Mouse (Mus musculus): ENCODE data around the gene Golph3l. TPM values are rescaled to one million over a fixed set of nuclear protein-coding genes. Genes with fewer than 3 reads are reported as not detected.

The Golph3l gene
- polyA plus RNA-seq, 1 experiment = 11.8 TPM

DNA sequence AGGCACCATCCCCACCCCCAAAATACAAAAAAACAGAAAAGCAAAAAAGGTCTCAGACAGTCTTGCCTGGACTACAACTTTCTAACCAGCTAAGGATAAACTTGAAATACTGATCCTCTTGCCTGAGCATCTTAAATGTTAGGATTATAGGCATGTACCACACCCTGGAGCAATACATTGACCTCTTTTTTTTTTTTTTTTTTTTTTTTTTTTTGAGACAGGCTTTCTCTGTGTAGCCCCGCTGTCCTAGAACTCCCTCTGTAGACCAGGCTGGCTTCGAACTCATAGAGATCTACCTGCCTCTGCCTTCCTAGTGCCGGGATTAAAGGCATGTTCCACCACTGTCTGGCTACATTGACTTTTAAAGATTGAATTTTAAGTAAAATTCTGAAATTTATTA is 28.0 kb upstream of the Golph3l start:
- Histone ChIP-seq H3K4me1 (ENCODE audit: control insufficient read depth, insufficient read depth, low read length) (no peaks in the 10 kb centered on the region), H3K4me3 (replicated peaks; ENCODE audit: control insufficient read depth, low read depth, low read length) (no peak overlapping the region), H3K27ac (ENCODE audit: control insufficient read depth, insufficient read depth, low read depth, low read length, poor library complexity) (no peak overlapping the region)
- TF ChIP-seq CTCF (IDR thresholded peaks at IDR 0.05; ENCODE audit: control insufficient read depth, insufficient read depth, low read length) (no peak), POLR2A (IDR thresholded peaks at IDR 0.05; ENCODE audit: borderline replicate concordance, control insufficient read depth, low read depth, low read length) (no peak)
- WGBS = 87% methylated on average over 3 of the region's 3 CpGs

DNA sequence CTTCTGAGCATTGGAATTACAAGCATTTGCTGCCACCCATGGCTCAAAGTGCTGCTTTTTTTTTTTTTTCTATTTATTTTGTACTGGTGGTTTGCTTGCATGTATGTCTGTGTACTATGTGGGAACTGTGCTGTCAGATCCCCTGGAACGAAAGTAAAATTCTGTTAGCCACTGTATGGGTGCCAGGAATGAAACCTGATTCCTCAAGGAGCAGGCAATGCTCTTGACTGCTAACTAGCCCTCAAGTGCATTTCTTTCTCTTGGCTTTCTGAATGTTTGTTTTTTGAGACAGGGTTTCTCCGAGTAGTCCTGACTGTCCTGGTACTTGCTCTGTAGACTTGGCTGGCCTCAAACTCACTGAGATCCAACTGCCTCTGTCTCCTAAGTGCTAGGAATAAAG is 26.9 kb upstream of the Golph3l start:
- H3K4me3 ChIP-seq (replicated peaks; ENCODE audit: control insufficient read depth, low read depth, low read length) = no peak overlapping the region
- H3K27ac ChIP-seq (ENCODE audit: control insufficient read depth, insufficient read depth, low read depth, low read length, poor library complexity) = no peak overlapping the region
- TF ChIP-seq POLR2A (IDR thresholded peaks at IDR 0.05; ENCODE audit: borderline replicate concordance, control insufficient read depth, low read depth, low read length) (no peak), CTCF (IDR thresholded peaks at IDR 0.05; ENCODE audit: control insufficient read depth, insufficient read depth, low read length) (no peak)
- H3K4me1 ChIP-seq (ENCODE audit: control insufficient read depth, insufficient read depth, low read length) = no peaks in the 10 kb centered on the region
- WGBS = 85% methylated on average over 2 of the region's 2 CpGs

DNA sequence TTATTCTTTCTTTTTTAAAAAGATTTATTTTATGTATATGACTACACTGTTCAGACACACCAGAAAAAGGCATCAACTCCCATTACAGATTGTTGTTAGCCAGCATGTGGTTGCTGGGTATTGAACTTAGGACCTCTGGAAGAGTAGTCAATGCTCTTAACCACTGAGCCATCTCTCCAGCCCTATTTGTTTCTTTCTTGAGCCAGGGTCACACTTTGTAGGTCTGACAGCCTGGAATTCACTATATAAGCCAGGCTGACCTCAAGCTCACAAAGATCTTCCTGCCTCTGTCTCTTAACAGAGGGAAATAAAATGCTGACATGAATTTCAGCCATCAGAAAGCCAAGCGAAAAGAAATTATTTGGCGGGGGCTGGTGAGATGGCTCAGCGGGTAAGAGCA is 19.1 kb upstream of the Golph3l start:
- Histone ChIP-seq H3K4me3 (replicated peaks; ENCODE audit: control insufficient read depth, low read depth, low read length) (no peak overlapping the region), H3K27ac (ENCODE audit: control insufficient read depth, insufficient read depth, low read depth, low read length, poor library complexity) (no peak overlapping the region), H3K4me1 (ENCODE audit: control insufficient read depth, insufficient read depth, low read length) (no peaks in the 10 kb centered on the region)
- no peak for TF ChIP-seq POLR2A (IDR thresholded peaks at IDR 0.05; ENCODE audit: borderline replicate concordance, control insufficient read depth, low read depth, low read length)
- TF ChIP-seq CTCF (IDR thresholded peaks at IDR 0.05; ENCODE audit: control insufficient read depth, insufficient read depth, low read length) = no peak
- 94% methylated on average over 3 of the region's 3 CpGs for WGBS

DNA sequence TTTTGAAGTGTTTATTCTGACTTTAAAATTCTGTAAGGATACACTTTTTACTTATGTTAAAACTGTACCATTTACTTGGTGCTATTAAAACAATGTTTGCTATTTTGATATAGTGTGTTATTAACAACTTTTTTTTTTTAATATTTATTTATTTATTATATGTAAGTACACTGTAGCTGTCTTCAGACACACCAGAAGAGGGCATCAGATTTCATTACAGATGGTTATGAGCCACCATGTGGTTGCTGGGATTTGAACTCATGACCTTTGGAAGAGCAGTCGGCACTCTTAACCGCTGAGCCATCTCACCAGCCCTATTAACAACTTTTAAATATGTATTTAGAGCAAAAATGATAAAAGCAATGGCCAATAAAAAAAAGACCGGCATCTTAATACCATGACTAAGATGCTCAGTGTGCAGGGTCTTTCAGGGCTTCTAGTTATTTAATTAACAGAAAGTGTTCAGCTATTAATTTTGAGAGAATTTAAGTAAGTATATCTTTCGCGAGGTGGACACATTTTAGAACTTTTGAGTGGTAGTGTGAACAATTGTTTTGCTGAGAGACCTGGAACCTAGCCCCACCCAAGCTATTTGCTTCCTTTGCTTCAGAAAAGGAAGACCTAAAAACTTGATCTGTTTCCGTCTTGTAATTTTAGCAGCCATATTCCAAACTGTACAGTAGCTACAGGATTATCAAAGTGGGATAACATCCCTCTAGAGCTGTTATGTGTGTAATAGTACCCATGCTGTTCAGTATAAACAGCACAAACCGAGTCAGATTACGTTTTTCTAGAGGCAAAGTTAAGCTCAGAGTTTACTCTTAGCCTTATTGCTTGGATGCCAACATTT is 755 bp upstream of the Golph3l start:
- Histone ChIP-seq H3K27ac (ENCODE audit: control insufficient read depth, insufficient read depth, low read depth, low read length, poor library complexity) (no peak overlapping the region), H3K4me3 (replicated peaks; ENCODE audit: control insufficient read depth, low read depth, low read length) (peak overlapping the region; percentile 99), H3K4me1 (ENCODE audit: control insufficient read depth, insufficient read depth, low read length) (no peaks in the 10 kb centered on the region; the same call in 1 of the 2 replicates)
- TF ChIP-seq POLR2A (IDR thresholded peaks at IDR 0.05; ENCODE audit: borderline replicate concordance, control insufficient read depth, low read depth, low read length) (no peak), CTCF (IDR thresholded peaks at IDR 0.05; ENCODE audit: control insufficient read depth, insufficient read depth, low read length) (no peak)
- WGBS = 46% methylated on average over 8 of the region's 8 CpGs

DNA sequence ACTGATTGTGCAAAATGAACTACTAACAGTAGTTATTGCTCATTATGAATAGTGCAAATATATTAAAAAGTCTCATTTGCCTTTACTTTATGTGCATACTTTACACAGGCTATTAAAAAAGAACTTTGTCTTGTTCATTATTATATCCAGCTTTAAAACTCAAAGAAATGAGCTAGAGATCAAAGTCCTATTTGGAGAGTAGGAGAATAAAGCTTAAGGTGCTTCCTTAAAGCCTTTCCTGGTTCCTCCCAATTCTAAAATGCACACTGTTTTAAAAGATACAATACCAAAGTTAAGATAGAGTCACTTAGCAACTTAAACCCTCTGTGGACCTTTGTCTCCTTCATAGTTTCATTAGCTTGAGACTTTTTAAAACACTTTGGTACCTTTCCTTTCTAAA is 10.0 kb downstream of the Golph3l start:
- no peak for TF ChIP-seq POLR2A (IDR thresholded peaks at IDR 0.05; ENCODE audit: borderline replicate concordance, control insufficient read depth, low read depth, low read length)
- no peak for TF ChIP-seq CTCF (IDR thresholded peaks at IDR 0.05; ENCODE audit: control insufficient read depth, insufficient read depth, low read length)
- H3K4me3 ChIP-seq (replicated peaks; ENCODE audit: control insufficient read depth, low read depth, low read length) = no peak overlapping the region
- H3K27ac ChIP-seq (ENCODE audit: control insufficient read depth, insufficient read depth, low read depth, low read length, poor library complexity) = no peak overlapping the region
- no peaks in the 10 kb centered on the region for H3K4me1 ChIP-seq (ENCODE audit: control insufficient read depth, insufficient read depth, low read length)

DNA sequence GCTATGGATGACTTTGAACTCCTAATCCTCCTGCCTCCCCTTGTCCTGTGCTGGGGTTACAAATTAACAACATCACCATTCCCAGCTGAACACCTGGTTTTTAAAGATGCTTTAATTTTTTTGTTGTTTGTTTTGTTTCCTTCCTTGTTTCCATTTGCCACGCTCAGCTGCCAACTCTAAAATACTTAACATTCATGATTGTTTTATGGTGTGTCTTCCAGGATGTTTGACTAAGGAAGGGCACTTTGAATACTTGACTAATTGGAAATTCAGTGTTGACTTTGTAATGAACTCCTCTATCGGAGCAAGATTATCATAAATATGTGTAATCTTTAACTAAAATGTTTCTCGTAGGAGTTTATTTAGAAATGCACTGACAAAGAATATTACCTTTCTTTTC is 12.6 kb downstream of the Golph3l start:
- no peak overlapping the region for H3K4me3 ChIP-seq (replicated peaks; ENCODE audit: control insufficient read depth, low read depth, low read length)
- no peak overlapping the region for H3K27ac ChIP-seq (ENCODE audit: control insufficient read depth, insufficient read depth, low read depth, low read length, poor library complexity)
- no peaks in the 10 kb centered on the region for H3K4me1 ChIP-seq (ENCODE audit: control insufficient read depth, insufficient read depth, low read length)
- WGBS = 89% methylated on average over 3 of the region's 3 CpGs
- TF ChIP-seq POLR2A (IDR thresholded peaks at IDR 0.05; ENCODE audit: borderline replicate concordance, control insufficient read depth, low read depth, low read length) = no peak
- TF ChIP-seq CTCF (IDR thresholded peaks at IDR 0.05; ENCODE audit: control insufficient read depth, insufficient read depth, low read length) = no peak

DNA sequence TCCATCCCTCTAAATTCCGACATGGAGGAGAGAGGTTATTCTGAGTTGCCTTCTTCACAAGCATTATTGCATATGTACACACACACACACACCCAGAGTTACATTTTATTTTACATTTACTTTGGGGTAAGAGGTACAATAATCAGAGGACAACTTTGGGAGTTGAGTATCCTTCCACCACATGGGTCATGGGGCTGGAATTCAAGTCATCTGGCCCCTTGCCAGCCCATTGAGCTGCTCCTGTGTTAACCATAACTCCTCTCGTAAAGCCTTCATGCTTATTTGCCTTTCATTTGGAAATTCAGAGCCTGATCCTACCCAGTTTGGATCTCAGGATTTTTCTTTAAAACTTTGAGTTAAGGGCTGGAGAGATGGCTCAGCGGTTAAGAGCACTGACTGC is 17.4 kb downstream of the Golph3l start:
- 93% methylated on average over 3 of the region's 3 CpGs for WGBS
- Histone ChIP-seq H3K4me1 (ENCODE audit: control insufficient read depth, insufficient read depth, low read length) (no peaks in the 10 kb centered on the region; the same call in 1 of the 2 replicates), H3K27ac (ENCODE audit: control insufficient read depth, insufficient read depth, low read depth, low read length, poor library complexity) (no peak overlapping the region), H3K4me3 (replicated peaks; ENCODE audit: control insufficient read depth, low read depth, low read length) (no peak overlapping the region)
- TF ChIP-seq POLR2A (IDR thresholded peaks at IDR 0.05; ENCODE audit: borderline replicate concordance, control insufficient read depth, low read depth, low read length) (no peak), CTCF (IDR thresholded peaks at IDR 0.05; ENCODE audit: control insufficient read depth, insufficient read depth, low read length) (no peak)

DNA sequence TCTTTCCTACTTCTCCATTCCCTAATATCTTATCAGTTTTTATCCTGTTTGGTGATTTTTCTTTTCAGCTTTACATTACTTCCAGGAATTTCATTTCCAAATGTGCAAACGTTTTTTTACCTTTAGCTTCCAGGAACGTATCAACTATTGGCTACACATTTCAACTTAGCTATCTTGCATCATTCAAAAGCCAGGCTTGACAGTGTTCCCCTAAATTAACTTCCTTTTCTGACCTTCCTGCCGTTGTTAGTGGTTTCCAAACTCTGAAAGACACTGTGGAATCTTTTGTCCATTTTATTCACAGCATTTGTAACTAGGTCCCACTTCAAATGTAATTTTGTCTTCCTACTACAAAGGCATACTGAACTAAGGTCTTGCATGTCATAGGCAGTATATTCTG is 20.5 kb downstream of the Golph3l start:
- Histone ChIP-seq H3K4me1 (ENCODE audit: control insufficient read depth, insufficient read depth, low read length) (no peaks in the 10 kb centered on the region; the same call in 1 of the 2 replicates), H3K4me3 (replicated peaks; ENCODE audit: control insufficient read depth, low read depth, low read length) (no peak overlapping the region), H3K27ac (ENCODE audit: control insufficient read depth, insufficient read depth, low read depth, low read length, poor library complexity) (no peak overlapping the region)
- TF ChIP-seq CTCF (IDR thresholded peaks at IDR 0.05; ENCODE audit: control insufficient read depth, insufficient read depth, low read length) (no peak), POLR2A (IDR thresholded peaks at IDR 0.05; ENCODE audit: borderline replicate concordance, control insufficient read depth, low read depth, low read length) (no peak)
- WGBS = 18% methylated on average over 3 of the region's 3 CpGs
